Mouse (Mus musculus) cortical plate, adult 2 months (tissue): ENCODE data around the gene Smc4.

Experiments
- CTCF ChIP-seq: fragments of 200-500 bp; IDR thresholded peaks from 2 replicates; pipeline ENCODE4 v1.5.1; 2011; ENCODE audit warnings: mild to moderate bottlenecking, control low read depth, low read length; ENCODE audit not compliant: insufficient read depth; ENCODE audit errors: extremely low read depth
- POLR2A ChIP-seq: fragments of 200-500 bp; IDR thresholded peaks from 2 replicates; pipeline ENCODE4 v1.6.1; 2011; ENCODE audit warnings: mild to moderate bottlenecking, low read length, control low read depth; ENCODE audit not compliant: insufficient read depth; ENCODE audit errors: extremely low read depth

DNA sequence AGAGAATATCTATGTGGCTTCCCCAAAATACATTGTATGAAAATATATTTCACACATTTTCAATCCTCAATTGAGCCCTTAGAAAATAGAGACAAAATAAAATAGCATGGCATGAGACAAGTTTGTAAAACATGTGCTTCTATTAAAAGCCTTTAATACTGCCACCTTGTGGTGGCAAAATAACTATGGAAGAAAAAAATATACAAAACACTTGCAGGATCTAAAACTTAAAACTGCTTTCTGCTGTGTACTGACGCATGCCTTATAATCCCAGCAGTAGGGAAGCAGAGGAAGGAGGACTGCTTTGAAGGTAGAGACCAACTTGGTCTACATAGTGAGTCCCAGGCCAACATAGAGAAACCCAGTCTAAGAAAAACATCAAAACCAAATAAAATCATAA lies 59.5 kb downstream of the Smc4 start:
- TF ChIP-seq CTCF (no peak), POLR2A (no peak)
